Mouse (Mus musculus): ENCODE data around the gene Phf19.

DNA sequence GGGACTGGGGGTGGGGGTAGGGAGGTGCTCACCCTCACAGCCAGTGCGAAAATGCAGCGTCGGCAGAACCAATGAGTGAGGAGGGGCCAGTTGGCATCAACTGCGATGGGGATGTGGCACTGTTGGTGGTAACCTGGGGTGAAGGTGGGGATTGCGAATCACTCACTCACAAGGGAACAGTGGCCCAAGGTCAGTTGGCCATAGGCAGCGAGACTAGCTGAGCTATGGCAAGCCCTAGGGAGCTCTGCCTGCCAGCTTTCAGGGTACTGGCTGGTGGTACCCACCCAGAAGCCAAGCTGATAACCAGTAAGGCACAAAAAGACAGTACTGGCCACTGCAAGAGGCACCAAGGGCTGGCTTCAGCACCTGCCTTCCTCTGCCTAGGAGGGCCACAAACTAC lies 7.4 kb downstream of the Phf19 start:
- no peak for TF ChIP-seq CTCF (IDR thresholded peaks at IDR 0.05; ENCODE audit: control insufficient read depth, insufficient read depth, insufficient read length)
- TF ChIP-seq USF1 (IDR thresholded peaks at IDR 0.05; ENCODE audit: low read depth): no peak
- no peak for TF ChIP-seq MAX (IDR thresholded peaks at IDR 0.05)
- no peak for TF ChIP-seq MYOG (IDR thresholded peaks at IDR 0.05; ENCODE audit: control insufficient read depth, extremely low read depth, insufficient read length)
- TF ChIP-seq MYOD1 (IDR thresholded peaks at IDR 0.05; ENCODE audit: control insufficient read depth, insufficient read length, low read depth): no peak
- no peak for TF ChIP-seq FOSL1 (IDR thresholded peaks at IDR 0.05; ENCODE audit: insufficient read depth, low read length, poor library complexity, severe bottlenecking)

Measured in C2C12 (cell line).